Mouse (Mus musculus): ENCODE data around the gene Ppp1r32. TPM values are rescaled to one million over a fixed set of nuclear protein-coding genes. Genes with fewer than 3 reads are reported as not detected.

The Ppp1r32 gene
- polyA plus RNA-seq, 1 experiment from 2014 or later: 2.1 TPM

GRCm38 (mm10) chr19:10469171-10469658, 13.5 kb downstream of the Ppp1r32 start:
- ATAC-seq: no peak
- Histone ChIP-seq H3K9me3 (ENCODE audit: control insufficient read depth, low read length) (no peaks in the 10 kb centered on the region), H3K9ac (replicated peaks; ENCODE audit: low read depth, low read length) (no peak overlapping the region), H3K27ac (ENCODE audit: low read length) (no peak overlapping the region), H3K36me3 (ENCODE audit: control insufficient read depth, insufficient read depth) (no peaks in the 10 kb centered on the region), H3K27me3 (replicated peaks; ENCODE audit: control insufficient read depth, insufficient read depth, low read length) (no peaks in the 10 kb centered on the region), H3K4me3 (replicated peaks; ENCODE audit: low read length) (no peak overlapping the region), H3K4me1 (replicated peaks; ENCODE audit: control insufficient read depth, insufficient read depth, low read length) (no peaks in the 10 kb centered on the region), H3K4me2 (ENCODE audit: low read length) (no peak overlapping the region)
- WGBS: 58% methylated on average over 8 of the region's 8 CpGs

DNA sequence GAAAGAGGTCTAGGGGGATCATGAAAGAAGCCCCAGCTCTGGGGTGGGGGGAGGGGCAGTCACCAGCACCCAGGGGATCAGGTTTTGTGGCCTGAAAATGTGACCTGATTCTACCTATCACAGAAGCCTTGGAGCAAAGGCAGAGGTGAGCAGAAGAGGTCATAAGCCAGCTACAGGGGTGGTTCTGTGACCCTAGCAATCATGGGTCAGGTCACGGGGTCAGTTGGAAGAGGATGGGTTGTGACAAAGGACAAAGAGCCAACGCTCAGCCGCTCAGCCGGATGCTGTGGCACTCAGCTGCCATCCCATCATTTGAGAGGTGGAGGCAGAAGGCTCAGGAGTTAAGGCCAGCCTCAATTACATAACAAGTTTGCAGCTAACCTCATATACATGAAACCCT, 18.3 kb downstream of the Ppp1r32 start:
- WGBS: 11% methylated on average over 4 of the region's 4 CpGs
- Histone ChIP-seq H3K9ac (replicated peaks; ENCODE audit: low read depth, low read length) (no peak overlapping the region), H3K36me3 (ENCODE audit: control insufficient read depth, insufficient read depth) (no peaks in the 10 kb centered on the region), H3K27ac (ENCODE audit: low read length) (no peak overlapping the region), H3K27me3 (replicated peaks; ENCODE audit: control insufficient read depth, insufficient read depth, low read length) (peaks cover 8% of the 10 kb centered on the region), H3K4me1 (replicated peaks; ENCODE audit: control insufficient read depth, insufficient read depth, low read length) (no peaks in the 10 kb centered on the region), H3K4me3 (replicated peaks; ENCODE audit: low read length) (no peak overlapping the region), H3K4me2 (ENCODE audit: low read length) (no peak overlapping the region), H3K9me3 (ENCODE audit: control insufficient read depth, low read length) (no peaks in the 10 kb centered on the region)
- no peak for ATAC-seq

GRCm38 (mm10) chr19:10461584-10461983, 21.1 kb downstream of the Ppp1r32 start:
- no peak overlapping the region for H3K27ac ChIP-seq (ENCODE audit: low read length)
- no peak for ATAC-seq
- peaks cover 29% of the 10 kb centered on the region for H3K27me3 ChIP-seq (replicated peaks; ENCODE audit: control insufficient read depth, insufficient read depth, low read length)
- WGBS: 47% methylated on average over 7 of the region's 7 CpGs
- peaks cover 17% of the 10 kb centered on the region for H3K4me1 ChIP-seq (replicated peaks; ENCODE audit: control insufficient read depth, insufficient read depth, low read length)
- H3K4me3 ChIP-seq (replicated peaks; ENCODE audit: low read length): no peak overlapping the region
- H3K9me3 ChIP-seq (ENCODE audit: control insufficient read depth, low read length): no peaks in the 10 kb centered on the region
- H3K36me3 ChIP-seq (ENCODE audit: control insufficient read depth, insufficient read depth): no peaks in the 10 kb centered on the region
- H3K4me2 ChIP-seq (ENCODE audit: low read length): no peak overlapping the region
- H3K9ac ChIP-seq (replicated peaks; ENCODE audit: low read depth, low read length): no peak overlapping the region

DNA sequence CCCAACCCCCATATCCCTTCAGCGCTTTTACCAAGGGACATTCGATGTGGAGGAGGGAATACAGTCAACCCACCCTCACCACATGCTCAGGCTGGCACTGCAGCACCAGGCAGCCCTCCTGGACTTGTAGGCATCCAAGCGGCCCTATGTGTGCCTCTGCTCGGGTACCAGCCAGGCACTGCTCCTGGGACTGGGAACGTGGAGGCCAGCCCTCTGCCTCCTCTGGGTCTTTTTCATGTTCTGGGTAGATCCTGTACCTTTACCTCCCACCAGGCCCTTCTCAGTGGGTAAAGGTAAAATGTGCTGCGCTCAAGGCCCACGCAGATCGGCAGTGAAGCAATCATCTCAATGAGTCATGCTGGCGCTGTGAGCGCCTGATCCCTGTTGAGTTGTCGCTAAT, 22.8 kb downstream of the Ppp1r32 start:
- no peak for ATAC-seq
- H3K9me3 ChIP-seq (ENCODE audit: control insufficient read depth, low read length): no peaks in the 10 kb centered on the region
- peaks cover 23% of the 10 kb centered on the region for H3K4me1 ChIP-seq (replicated peaks; ENCODE audit: control insufficient read depth, insufficient read depth, low read length)
- 45% methylated on average over 11 of the region's 11 CpGs for WGBS
- no peaks in the 10 kb centered on the region for H3K36me3 ChIP-seq (ENCODE audit: control insufficient read depth, insufficient read depth)
- no peak overlapping the region for H3K4me3 ChIP-seq (replicated peaks; ENCODE audit: low read length)
- no peak overlapping the region for H3K4me2 ChIP-seq (ENCODE audit: low read length)
- no peak overlapping the region for H3K9ac ChIP-seq (replicated peaks; ENCODE audit: low read depth, low read length)
- H3K27ac ChIP-seq (ENCODE audit: low read length): no peak overlapping the region
- H3K27me3 ChIP-seq (replicated peaks; ENCODE audit: control insufficient read depth, insufficient read depth, low read length): peaks cover 44% of the 10 kb centered on the region

- Histone ChIP-seq H3K36me3 (ENCODE audit: control insufficient read depth, insufficient read depth) (no peaks in the 10 kb centered on the region), H3K27me3 (replicated peaks; ENCODE audit: control insufficient read depth, insufficient read depth, low read length) (peaks cover 46% of the 10 kb centered on the region), H3K9me3 (ENCODE audit: control insufficient read depth, low read length) (no peaks in the 10 kb centered on the region), H3K4me2 (ENCODE audit: low read length) (peak overlapping the region; percentile 71), H3K4me3 (replicated peaks; ENCODE audit: low read length) (peak overlapping the region; percentile 49), H3K27ac (ENCODE audit: low read length) (no peak overlapping the region), H3K4me1 (replicated peaks; ENCODE audit: control insufficient read depth, insufficient read depth, low read length) (peaks cover 23% of the 10 kb centered on the region), H3K9ac (replicated peaks; ENCODE audit: low read depth, low read length) (no peak overlapping the region)
- WGBS: 18% methylated on average over 8 of the region's 8 CpGs
- peak; percentile 15; the same call in 1 of the 2 replicates for ATAC-seq
These were observed 24.6 kb downstream of the Ppp1r32 start for GRCm38 (mm10) chr19:10458096-10458495.

GRCm38 (mm10) chr19:10457484-10457800, 25.3 kb downstream of the Ppp1r32 start:
- H3K4me2 ChIP-seq (ENCODE audit: low read length): peak overlapping the region; percentile 71
- H3K9me3 ChIP-seq (ENCODE audit: control insufficient read depth, low read length): no peaks in the 10 kb centered on the region
- H3K27me3 ChIP-seq (replicated peaks; ENCODE audit: control insufficient read depth, insufficient read depth, low read length): peaks cover 46% of the 10 kb centered on the region
- ATAC-seq: peak; percentile 91
- H3K4me1 ChIP-seq (replicated peaks; ENCODE audit: control insufficient read depth, insufficient read depth, low read length): peaks cover 23% of the 10 kb centered on the region
- peak overlapping the region; percentile 47 for H3K9ac ChIP-seq (replicated peaks; ENCODE audit: low read depth, low read length)
- no peaks in the 10 kb centered on the region for H3K36me3 ChIP-seq (ENCODE audit: control insufficient read depth, insufficient read depth)
- H3K27ac ChIP-seq (ENCODE audit: low read length): no peak overlapping the region
- H3K4me3 ChIP-seq (replicated peaks; ENCODE audit: low read length): peak overlapping the region; percentile 49
- WGBS: under 1% methylated on average over 22 of the region's 34 CpGs

DNA sequence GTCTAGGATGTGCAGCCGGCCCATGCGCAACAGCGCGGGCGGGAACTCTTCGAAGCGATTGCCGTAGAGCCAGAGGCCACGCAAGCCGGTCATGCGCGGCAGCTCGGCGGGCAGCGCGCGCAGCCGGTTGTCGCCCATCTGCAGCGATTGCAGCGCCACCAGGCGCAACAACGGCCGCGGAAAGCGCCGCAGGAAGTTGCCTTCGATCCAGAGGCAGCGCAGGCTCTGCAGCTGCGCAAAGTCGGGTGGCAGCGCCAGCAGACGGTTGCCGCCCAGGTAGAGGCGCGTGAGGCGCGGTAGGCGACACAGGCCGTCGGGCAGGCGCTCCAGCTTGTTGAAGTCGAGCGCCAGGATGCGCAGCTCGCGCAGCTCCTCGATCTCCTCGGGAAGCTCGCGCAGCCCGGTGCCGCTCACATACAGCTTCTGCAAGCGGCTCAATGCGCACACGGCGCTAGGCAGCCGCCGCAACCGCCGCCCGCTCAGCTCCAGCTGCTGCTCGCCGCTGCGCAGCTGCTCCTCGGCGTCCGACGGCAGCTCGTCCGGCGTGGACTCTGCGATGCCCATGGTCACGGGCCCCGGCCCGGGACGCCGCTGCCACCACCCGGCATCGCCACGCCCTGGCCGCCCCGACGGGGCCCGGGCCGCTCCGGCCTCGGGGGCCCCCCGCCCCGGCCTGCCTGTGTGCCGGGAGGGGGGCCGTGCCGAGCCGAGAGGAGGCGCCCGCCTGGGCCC, 25.8 kb downstream of the Ppp1r32 start, which contains the start of gene Lrrc10b:
Gene Lrrc10b, minus strand, starts transcription at position 722 of the 732 bp plus-strand sequence.
- ATAC-seq: peak; percentile 67
- Histone ChIP-seq H3K9me3 (ENCODE audit: control insufficient read depth, low read length) (no peaks in the 10 kb centered on the region), H3K4me2 (ENCODE audit: low read length) (peak within 1 kb of the TSS; percentile 71), H3K4me1 (replicated peaks; ENCODE audit: control insufficient read depth, insufficient read depth, low read length) (peaks cover 23% of the 10 kb centered on the region), H3K9ac (replicated peaks; ENCODE audit: low read depth, low read length) (peak within 1 kb of the TSS; percentile 47), H3K4me3 (replicated peaks; ENCODE audit: low read length) (peak within 1 kb of the TSS; percentile 49), H3K27me3 (replicated peaks; ENCODE audit: control insufficient read depth, insufficient read depth, low read length) (peaks cover 46% of the 10 kb centered on the region), H3K27ac (ENCODE audit: low read length) (peak within 1 kb of the TSS; percentile 12; the same call in 1 of the 2 replicates), H3K36me3 (ENCODE audit: control insufficient read depth, insufficient read depth) (no peaks in the 10 kb centered on the region)
- WGBS: under 1% methylated on average over 85 of the region's 96 CpGs

GRCm38 (mm10) chr19:10455437-10455806, 27.3 kb downstream of the Ppp1r32 start:
- Histone ChIP-seq H3K27ac (ENCODE audit: low read length) (no peak overlapping the region), H3K9ac (replicated peaks; ENCODE audit: low read depth, low read length) (no peak overlapping the region), H3K4me2 (ENCODE audit: low read length) (no peak overlapping the region), H3K4me1 (replicated peaks; ENCODE audit: control insufficient read depth, insufficient read depth, low read length) (peaks cover 23% of the 10 kb centered on the region), H3K9me3 (ENCODE audit: control insufficient read depth, low read length) (no peaks in the 10 kb centered on the region), H3K36me3 (ENCODE audit: control insufficient read depth, insufficient read depth) (no peaks in the 10 kb centered on the region), H3K27me3 (replicated peaks; ENCODE audit: control insufficient read depth, insufficient read depth, low read length) (peaks cover 42% of the 10 kb centered on the region), H3K4me3 (replicated peaks; ENCODE audit: low read length) (no peak overlapping the region)
- ATAC-seq: no peak
- 82% methylated on average over 3 of the region's 3 CpGs for WGBS

DNA sequence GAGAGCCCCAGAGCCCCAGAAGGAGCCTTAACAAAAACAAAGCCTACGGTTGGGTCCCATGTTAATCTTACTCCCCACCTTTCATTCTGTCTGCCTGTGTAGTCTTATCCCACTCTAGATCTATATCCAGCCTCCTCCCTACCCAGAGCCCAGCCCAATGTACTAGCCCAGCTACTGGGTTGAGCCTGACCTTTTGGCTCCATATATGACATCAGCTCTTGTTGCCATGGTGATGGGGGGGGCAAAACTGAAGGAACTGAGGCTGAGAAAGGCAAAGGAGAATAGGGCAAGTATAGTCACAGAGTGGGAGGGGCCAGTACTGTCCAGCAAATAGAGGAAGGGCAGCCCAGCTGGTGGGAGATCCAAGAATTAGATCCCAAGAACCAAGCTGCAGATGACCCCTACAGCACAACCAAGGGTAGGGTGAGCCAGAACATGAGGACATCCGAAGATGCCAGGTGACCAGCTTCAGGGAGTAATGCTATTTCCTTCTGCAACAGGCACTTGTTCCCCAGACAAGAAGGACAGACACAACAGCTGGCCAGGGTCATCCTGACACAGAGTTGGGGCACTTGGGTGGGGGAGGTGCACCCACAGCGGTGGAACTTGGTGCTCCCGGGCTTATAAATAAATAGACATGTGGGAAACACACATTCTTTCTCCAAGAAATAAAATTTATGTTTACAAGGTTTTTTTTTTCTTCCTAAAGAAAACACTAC, 27.9 kb downstream of the Ppp1r32 start:
- no peaks in the 10 kb centered on the region for H3K9me3 ChIP-seq (ENCODE audit: control insufficient read depth, low read length)
- H3K27ac ChIP-seq (ENCODE audit: low read length): no peak overlapping the region
- no peak for ATAC-seq
- WGBS: 72% methylated on average over 4 of the region's 4 CpGs
- no peak overlapping the region for H3K4me3 ChIP-seq (replicated peaks; ENCODE audit: low read length)
- H3K36me3 ChIP-seq (ENCODE audit: control insufficient read depth, insufficient read depth): no peaks in the 10 kb centered on the region
- peaks cover 41% of the 10 kb centered on the region for H3K27me3 ChIP-seq (replicated peaks; ENCODE audit: control insufficient read depth, insufficient read depth, low read length)
- H3K4me1 ChIP-seq (replicated peaks; ENCODE audit: control insufficient read depth, insufficient read depth, low read length): peaks cover 23% of the 10 kb centered on the region
- no peak overlapping the region for H3K4me2 ChIP-seq (ENCODE audit: low read length)
- H3K9ac ChIP-seq (replicated peaks; ENCODE audit: low read depth, low read length): no peak overlapping the region

Measured in forebrain, embryonic 16.5 days (tissue).